Mouse (Mus musculus) ovary, postnatal 10 days (tissue): ENCODE results near the gene Nr1d1.

Experiments
- DNase-seq: peaks from one replicate; pipeline ENCODE4 v3.0.0; 2022; ENCODE audit warnings: low spot score

The Nr1d1 gene

DNA sequence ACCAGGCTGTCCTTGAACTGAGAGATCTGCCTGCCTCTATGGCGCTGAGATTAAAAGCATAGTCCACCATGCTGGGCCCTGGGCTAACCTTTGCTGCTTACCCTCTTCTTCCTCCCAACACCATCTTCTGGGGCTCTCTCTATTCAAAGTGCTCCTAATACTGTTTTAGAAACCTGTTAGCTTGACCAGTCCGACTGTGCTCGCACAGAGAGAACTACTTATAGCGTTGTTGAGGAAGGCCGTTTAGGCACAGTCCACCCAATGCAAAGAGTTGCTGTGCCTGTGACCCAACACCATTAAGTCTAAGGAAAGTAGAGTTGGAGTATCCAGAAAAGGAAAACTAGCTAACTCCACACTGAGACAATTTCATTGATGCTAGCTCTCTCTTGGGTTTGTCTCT, 13.0 kb upstream of the Nr1d1 start:
- no peak for DNase-seq

DNA sequence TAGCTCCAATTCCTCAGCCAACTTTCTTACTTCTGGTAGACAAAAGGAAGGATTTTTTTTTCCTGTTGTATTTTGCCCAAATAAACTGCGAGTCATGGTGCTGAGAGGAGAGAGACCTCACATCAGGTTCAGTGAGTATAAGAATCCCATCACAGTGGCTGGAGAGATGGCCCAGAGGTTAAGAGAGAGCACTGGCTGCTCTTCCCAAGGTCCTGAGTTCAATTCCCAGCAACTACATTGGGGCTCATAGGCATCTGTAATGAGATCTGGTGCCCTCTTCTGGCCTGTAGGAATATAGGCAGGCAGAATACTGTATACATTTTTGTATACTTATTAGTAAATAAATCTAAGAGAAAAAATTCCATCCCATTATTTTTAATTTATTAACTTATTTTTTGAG, 12.6 kb upstream of the Nr1d1 start:
- DNase-seq = no peak

DNA sequence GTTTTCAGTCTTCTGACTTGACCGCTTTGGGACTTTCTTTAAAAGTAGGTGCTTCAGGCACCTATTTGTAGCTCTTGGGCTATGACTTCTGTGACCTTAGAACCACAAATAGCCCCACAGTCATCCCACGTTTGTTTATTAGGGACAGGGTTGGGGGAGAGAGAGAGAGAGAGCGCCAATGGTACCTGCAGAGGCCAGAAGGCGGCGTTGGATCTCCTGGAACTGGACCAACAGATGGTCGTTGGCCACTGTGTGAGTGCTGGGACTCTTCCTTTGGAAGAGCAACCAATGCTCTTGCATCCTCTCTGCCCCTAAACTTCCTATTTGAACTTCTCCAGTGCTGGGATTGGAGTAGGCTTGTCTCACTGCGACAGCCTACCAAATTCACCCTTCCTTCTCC, 12.1 kb upstream of the Nr1d1 start:
- DNase-seq = no peak

DNA sequence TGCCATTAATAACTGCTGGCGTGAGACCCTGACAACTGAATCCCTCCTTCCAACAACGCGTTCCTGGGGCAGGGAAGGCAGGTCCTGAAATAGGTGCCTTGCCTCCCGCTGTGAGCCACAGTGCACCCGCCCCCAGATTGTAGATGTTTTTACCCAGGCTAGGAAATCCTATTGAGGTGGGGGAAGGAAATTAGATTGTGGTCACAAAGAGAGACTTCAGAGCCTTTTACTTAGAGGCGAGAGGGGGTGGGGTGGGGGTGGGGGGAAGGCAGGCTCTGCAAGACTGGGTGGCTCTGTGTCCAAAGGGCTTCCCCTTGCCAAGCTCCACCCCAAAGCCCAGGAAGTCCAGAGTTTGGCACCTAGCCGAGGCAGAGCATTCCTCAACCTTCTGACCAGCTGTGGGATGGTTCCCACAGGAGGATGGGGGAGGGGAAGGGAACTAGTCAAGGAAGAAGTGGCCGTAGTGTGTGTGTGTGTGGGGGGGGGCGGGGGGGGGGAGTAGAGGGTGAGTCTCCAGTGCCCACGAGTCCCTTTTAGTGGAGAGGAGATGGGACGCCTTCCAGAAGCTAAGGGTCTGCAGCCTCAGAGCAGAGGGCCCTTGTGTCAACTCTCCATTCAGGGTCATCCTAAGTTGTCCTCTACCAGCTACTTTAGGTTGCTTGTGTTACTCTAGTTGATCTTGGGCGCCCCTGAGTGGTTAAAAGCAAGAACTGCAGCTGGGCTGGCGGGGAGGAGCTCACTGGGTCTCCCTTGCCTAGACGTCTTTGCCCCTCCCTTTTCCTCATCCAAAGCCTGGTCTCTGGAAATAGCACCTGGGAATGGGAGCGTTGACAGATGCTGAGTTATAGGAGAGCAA, 11.5 kb upstream of the Nr1d1 start:
- DNase-seq = no peak

DNA sequence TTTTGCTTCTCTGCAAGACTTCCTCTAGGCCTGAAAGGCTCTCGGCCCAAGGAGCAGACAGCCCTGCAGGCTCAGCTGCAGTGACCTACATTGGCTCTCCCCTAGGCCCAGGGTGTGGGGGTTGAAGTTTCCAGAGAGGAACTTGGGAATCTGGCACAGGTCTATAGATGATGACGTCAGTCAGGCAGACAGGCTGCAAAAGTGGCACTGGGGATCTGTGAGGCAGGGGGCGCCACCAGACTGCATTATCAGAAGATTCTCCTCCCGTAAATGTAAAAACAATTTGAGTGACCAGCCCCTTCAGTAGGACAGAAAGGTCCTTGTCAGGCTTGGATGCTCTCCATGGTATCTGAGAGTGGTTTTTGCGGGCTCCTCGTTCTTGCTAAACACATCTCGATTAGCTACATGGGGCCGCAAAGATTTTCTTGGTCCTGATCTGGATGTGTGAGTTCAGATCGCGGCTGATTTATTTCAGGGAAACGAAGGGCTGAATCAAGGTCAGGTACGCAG, 10.7 kb upstream of the Nr1d1 start:
- no peak for DNase-seq

DNA sequence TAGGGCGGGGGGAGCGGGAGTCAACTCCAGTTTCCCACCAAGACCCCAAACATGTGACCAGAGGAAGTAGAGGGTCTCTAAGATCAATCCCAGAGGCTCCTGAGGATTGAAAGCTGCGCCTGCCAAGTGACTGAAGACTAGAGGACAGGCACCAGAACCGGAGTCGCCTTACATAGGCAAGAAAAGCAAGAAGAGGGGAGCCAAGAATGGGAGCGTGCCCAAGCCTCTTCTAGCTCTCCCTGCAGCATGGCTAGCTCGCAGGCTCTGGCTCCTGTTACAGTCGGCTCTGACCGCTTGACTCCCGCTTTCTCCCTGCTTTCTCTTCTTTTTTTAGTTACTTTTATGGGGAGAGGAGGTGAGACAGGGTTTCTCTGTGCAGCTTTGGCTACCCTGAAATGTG, 10.1 kb upstream of the Nr1d1 start:
- DNase-seq = no peak

DNA sequence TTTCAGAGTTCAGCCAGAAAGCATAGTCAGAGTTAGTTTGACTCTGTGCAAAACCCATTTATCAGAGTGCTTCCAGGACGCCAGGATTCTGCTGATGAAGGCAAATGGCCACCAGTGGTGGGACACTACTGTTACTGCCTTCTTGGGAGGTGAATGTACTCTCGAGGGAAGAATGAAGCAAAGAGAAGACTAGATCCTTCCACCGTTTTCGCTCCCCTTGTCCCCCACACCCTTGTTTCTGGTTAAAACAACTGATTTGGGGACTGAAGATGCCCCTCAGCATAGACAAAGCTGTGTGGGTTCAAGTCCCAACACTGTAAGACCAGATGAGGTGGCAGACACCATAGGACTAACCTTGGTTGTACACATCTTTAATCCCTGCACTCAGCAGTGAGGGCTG, 9.0 kb upstream of the Nr1d1 start:
- no peak for DNase-seq

DNA sequence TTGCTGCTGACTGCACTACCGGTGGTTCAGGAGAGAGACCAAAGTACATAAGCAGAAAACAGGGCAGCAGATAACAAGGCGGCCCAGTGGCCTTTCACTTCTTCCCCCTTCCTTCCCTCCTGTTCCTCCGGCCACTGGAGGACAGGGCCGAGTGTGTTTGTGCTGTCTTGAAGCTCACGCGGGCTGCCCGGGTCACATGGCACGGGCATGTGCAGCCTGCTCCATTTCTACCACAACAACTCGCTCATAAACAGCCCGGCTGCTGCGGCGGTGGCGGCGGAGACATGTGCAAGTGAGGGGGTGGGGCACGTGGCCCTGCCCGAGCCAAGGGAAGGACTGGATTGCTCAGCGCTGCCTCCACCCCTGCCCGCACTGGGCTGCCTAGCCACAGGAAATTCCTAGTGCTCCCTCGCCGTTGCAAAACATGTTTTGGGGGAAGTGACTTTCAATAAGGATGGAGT, 8.1 kb upstream of the Nr1d1 start:
- DNase-seq = no peak

DNA sequence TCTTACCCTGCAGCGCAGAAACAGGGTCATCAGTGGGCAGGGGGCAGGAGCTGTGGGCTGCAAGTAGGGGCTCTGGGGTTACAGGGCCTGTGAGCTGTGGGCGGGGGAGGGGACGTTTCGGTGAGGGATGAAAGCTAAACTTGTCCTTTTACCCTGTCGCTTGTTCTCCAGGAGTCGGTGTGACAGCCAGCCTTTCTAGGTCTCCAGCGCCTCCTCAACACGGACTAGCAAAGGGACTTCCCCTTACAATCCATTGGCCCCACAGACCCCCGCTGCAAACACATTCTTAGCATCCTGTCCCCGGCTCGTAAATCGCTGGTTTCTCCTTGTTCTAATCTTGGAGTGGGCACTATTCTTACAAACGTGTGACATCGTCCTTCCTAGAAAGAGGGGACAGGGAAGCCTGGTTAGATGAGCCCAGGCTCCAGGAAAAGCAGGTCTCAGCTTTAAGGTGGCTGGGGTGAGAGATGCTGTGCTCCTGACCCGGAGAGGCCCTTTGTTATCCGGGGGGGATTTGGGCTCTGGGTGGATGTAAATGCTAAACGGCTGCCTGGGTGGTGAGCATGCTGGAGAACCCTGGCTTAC, 7.6 kb upstream of the Nr1d1 start:
- no peak for DNase-seq

DNA sequence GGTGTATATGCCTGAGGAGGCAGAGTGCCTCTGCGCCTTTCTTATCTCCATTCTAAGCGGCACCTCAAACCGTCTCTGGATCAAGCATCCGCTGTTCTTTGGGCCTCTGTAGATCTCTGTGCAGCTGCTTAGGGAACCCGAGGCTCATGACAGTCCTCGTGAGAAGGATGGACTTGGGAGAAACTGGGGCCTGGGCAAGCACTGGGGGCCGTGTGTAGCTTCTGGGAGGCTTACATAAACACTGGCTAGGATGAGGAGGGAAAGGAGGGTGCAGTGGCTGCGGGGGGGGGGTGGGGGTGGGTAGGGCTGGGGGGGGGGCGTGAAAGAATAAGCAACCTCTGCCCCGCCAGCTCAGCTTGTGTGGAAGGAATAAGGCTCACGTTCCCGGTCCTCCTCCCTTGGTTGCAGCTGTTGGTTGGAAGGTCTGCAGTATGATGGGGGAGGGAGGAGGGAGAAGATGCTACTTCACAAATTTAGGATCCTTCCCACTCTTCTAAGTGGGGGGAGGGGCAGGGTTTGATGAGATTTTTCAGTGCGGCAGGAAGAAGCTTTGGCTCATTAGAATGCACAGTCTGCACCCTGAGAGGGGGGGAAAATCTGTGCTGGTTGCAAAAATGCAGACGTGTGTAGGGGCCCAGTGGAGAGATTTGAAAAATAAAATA, 6.8 kb upstream of the Nr1d1 start:
- no peak for DNase-seq

DNA sequence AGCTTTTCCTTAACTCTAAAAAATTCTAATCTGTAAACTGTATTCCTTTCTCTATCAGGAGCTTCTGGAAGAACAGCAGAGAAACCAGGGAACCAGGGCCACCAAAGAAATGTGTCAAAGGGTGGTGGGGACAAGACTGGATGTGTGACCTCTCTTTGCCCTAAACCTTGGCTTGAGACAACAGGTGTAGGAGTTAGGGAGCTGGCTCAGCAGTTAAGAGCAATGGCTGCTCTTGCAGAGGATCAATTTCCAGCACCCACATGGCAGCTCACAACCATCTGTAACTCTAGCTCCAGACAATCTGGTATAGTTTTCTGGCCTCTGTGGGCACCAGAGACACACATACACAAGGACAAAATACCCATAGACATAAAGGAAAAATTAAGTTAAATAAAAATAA, 2.8 kb upstream of the Nr1d1 start:
- DNase-seq = no peak

DNA sequence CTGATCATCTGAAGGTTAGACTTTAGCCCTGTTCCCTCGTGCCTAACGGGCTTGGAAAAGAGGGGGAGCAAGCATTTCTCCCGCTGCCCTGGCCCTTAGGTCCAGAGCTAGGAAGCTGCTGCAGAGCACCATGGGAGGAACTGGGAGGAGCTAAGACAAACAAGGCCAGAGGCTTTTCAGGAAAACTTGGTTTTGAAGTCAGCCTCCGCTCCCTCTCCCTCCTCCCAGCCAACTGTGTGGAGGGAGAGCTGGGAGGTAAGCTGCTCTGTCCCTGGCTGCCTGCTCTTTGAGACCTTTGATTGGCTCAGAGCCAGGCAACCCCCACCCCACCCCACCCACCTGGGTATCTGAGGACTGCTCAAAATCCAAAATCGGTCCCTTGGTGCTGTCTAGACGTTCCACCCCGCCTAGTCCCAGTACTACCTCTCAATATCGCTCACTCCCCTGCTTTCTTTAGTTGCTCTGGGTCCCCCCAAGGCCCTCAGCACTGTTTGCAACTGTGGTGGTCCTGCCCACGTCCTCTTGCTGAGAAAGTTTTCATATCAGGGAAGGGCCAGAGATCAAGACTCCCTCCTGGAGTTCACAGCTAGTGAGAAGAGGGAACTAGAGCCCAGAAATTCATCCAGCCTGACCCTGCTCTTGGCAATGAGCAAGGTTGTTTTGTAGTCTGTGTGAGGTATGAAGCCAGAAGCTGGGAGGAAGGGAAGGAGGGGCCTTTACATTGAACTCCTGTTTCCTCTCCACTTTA, 1.9 kb upstream of the Nr1d1 start:
- no peak for DNase-seq

DNA sequence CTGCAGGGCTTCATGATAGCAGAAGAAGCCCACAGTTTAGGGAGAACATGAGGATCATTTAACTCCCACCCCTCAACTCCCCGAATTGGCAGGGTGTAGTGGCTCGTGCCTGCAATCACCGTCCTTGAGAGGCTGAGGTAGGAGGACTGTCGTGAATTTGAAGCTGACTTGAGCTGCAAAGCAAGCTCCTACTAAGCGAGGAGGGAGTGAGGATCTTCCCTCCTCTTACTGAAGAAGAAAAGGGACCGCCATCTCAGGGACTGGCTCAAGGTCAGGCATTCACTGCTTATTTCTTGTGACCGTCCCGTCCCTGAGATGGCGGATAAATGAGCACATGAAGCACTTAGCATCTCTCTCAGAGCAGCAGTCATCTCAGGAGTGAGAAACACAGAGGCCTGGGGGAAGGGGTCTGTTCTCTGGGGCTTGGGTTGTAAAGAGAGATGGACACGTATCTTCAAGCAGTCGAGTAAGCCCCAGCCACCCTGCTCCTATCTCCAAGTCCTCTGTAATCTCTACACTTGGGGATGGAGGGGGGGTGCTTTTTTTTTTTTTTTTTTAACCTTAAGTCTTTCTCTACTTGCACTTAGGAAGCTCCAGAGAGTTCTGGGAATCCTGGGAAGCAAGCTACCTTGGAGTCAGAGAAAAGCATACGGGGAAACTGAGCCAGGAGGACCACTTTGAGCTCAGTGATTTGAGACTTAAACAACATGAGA, 1.1 kb upstream of the Nr1d1 start:
- DNase-seq = no peak

DNA sequence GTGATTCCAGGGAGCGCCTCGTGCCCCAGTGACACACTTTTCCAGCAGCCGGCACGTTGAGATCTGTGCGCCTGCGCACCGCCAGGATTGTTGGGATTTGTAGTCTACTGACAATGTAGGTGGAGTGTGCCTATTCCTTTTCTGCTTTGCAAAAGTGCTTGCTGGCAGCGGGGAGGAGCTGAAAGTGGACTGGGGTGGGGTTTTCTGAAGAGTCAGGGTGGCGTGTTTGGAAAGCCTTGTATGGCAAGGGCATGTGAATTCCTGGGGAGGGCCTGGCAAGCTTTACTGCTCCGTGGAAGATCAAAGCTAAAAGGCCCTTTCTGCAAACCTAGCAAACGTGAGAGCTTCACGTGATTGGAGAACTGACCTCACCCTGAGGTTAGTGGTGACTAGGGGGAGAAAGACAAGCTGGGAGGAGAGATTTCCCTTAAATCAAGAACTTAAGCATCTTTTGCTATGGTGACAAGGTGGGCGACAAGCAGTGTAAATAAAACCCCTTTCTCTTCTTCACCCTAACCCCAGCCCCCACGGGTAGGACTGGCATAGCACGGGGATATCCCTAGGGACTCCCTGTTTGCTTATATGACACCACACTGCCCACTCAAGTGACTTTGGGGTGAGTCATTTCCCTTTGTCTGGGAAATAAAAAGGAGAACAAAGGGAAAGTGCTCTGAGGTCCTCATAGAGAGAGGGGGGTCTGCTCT, 367 bp upstream of the Nr1d1 start:
- peak; percentile 93 for DNase-seq

DNA sequence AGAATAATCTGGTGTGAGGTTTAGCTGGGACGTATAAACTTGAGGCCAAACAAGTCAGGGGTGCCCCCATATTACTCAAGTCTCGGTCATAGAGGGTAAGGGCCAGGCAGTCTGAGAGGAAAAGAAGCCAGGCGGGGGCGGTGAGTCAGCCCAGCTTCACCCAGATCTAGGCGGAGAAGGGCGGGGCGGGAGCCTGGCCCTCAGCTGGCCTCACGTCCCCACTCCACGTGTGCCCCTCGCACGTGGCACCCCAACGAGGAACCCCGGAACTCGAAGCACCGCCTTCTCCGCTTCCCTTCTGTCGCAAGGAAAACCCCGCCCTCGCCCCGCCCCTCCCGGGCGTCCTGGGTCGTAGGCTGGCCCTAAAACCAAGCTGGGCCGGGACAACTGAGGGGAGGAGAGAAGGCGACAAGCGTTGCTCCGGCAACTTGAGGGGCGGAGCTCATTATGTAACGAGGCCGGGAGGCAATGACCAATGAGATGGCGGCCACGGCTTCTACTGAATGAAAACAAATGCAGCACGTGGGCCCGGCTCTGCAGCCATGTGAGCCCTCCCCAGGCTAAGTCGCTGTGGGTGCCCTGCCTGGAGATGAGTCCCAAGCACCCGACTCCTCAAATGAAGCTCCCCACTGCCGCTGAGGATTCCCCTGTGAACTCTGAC, 1.4 kb downstream of the Nr1d1 start:
- peak; percentile 90 for DNase-seq

DNA sequence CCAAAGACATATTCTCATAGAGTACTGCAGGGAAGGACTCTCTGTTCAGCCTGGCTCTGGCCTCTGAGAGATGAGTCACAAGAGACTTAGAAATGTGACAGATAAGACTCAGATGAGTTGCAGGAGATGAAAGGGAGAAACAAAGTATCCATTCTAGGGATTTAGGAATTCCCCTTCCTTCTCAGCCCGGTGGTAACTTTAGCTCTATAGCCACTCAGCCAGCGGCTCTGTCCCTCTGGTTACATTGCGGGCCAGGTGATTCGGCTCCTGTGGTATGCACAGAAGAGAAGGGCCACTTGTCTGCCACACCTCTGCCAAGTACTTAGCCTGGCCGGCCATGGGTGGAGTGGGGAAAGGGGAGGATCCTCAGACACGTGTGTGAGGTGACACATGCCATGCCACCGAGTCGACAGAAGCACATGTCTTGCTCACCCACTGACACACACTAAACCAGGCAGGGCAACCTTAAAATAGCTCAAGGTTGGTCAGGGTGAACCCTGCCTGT, 2.4 kb downstream of the Nr1d1 start:
- DNase-seq = no peak

DNA sequence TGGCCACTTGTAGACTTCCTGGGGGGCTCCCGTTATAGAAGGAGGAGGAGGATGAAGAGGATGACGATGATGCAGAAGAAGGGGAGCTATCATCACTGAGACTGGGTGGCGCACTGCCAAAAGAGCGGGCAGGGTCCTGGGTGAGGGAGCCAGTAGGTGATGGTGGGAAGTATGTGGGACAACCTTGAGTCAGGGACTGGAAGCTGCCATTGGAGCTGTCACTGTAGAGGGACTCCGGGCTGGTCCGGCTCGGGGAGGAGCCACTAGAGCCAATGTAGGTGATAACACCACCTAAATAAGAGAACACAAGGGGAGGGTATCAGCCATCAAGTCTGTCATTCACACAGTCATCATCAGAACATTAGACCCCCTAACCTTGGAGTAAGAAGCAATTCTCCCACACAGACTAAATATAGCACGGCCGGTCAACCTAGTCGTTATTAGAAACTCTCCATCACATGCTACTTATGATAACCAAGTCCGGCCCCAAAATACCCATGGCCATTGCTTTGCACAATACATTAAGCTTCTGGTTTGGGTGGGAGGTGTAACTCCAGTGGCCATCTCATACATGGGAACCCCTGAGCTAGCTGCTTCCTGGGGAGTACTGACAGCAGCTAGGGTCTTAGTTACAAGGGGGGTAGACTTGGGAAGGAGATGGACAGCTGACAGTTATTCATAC, 3.1 kb downstream of the Nr1d1 start:
- DNase-seq = no peak

DNA sequence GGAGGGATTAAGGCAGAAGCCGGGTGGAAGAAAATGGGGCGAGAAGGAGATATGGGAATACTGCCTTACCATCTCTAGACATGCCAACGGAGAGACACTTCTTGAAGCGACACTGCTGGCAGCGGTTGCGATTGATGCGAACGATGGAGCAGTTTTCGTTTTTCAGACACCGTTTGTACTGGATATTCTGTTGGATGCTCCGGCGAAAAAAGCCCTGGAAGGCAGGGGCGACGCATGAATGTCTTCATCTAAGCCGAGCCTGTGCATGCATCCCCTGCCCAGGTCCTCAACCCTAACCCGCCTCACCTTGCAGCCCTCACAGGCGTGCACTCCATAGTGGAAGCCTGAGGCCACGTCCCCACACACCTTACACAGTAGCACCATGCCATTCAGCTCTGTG, 4.0 kb downstream of the Nr1d1 start:
- no peak for DNase-seq

DNA sequence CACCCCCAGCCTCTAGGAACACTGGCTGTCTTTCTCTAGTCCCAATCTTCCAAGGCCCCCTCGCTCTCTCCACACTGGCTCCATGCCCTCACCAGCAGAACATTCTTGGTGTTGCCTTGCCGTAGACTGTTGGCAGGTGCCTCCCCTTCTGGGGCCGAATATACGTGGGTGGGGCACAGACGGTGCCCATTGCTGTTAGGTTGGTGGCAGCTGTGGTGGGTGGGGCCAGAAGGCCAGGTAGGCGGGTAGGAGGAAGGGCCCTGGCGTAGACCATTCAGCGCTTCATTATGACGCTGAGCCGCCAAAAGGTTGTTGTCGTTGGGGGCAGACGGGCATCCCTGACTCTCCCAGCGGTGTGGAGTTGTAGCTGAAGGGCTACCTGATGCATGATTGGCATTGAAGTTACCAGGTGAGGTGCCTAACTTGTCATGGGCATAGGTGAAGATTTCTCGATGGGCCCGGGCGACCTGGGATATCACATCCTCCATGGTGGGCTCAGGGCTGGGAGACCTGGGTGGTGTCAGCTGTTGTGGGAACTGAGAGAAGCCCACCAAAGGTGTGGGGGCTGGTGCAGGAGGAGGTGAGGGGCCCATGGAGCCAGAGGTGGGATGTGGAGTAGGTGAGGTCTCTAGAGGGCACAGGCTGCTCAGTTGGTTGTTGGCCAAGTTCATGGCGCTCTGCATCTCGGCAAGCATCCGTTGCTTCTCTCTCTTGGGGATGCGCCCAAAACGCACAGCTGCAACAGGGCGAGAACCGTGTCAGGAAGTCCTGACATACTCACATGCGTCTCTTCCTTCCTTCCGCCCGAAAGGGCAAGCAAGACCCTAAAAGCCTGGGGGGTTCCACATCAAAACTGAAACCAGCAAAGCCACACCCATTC, 4.8 kb downstream of the Nr1d1 start:
- DNase-seq = no peak
